Mouse (Mus musculus): ENCODE results near the gene Ercc1. TPM values are rescaled to one million over a fixed set of nuclear protein-coding genes. Genes with fewer than 3 reads are reported as not detected.

The Ercc1 gene
- polyA plus RNA-seq, 1 experiment from 2014 or later: 100 TPM

- peaks cover 51% of the 10 kb centered on the region for H3K27me3 ChIP-seq
- H3K36me3 ChIP-seq (replicated peaks): no peaks in the 10 kb centered on the region
- ATAC-seq (ENCODE audit: low FRiP score): no peak
These were observed 30.5 kb upstream of the Ercc1 start for GRCm38 (mm10) chr7:19314033-19314432.

GRCm38 (mm10) chr7:19316451-19317161 lies 28.0 kb upstream of the Ercc1 start:
- Histone ChIP-seq H3K27me3 (peaks cover 49% of the 10 kb centered on the region), H3K27ac (no peak overlapping the region), H3K4me3 (replicated peaks) (no peak overlapping the region), H3K9ac (no peak overlapping the region), H3K9me3 (no peaks in the 10 kb centered on the region), H3K36me3 (replicated peaks) (no peaks in the 10 kb centered on the region), H3K4me1 (peaks cover 19% of the 10 kb centered on the region), H3K4me2 (no peak overlapping the region)
- no peak for ATAC-seq (ENCODE audit: low FRiP score)
- WGBS: 41% methylated on average over 14 of the region's 14 CpGs

More at GRCm38 (mm10) chr7:19314033-19314432, 30.5 kb upstream of the Ercc1 start:
- Histone ChIP-seq H3K4me1 (peaks cover 20% of the 10 kb centered on the region), H3K9ac (no peak overlapping the region), H3K4me2 (no peak overlapping the region), H3K9me3 (no peaks in the 10 kb centered on the region), H3K27ac (no peak overlapping the region), H3K4me3 (replicated peaks) (no peak overlapping the region)
- 47% methylated on average over 5 of the region's 5 CpGs for WGBS

DNA sequence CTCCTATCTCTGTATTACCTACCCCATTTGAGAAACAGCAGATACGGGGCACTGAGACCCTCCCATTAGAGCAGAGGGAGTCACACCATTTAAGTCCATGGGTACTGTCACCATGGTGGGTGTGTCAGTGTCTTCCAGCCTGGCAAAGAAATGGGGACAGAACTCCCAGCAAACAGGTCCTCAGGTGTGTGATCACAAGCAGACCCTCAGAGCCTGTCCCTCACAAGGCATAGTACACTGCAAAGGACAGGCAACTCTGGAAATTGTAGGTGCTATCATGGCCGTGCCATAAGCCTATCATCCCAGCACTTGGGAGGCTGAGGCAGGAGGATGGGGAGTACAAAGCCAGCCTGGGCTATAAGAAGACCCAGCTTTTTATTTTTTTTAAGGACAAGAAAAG lies 26.4 kb upstream of the Ercc1 start:
- 74% methylated on average over 2 of the region's 2 CpGs for WGBS

DNA sequence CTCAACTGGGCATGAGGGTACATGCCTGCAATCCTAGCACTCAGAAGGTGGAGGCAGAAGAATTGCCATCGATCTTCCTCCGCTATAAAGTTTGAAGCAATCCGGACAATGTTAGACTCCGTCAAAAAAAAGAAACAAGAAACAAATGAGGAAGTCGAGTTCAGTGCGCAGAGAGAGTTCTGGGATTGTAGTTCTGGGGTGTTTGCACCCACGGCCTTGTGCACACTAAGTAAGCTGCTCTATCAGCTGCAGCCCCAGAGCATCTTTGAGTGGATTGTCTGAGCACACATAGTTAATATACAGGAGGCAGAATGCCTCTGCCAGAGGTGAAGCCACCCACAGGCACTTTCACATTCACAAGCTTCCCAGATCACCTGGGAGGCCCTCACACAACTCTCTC lies 25.9 kb upstream of the Ercc1 start:
- 83% methylated on average over 7 of the region's 7 CpGs for WGBS
- Histone ChIP-seq H3K9me3 (no peaks in the 10 kb centered on the region), H3K27me3 (peaks cover 41% of the 10 kb centered on the region), H3K36me3 (replicated peaks) (no peaks in the 10 kb centered on the region), H3K4me3 (replicated peaks) (no peak overlapping the region), H3K27ac (no peak overlapping the region), H3K4me2 (no peak overlapping the region), H3K4me1 (peaks cover 19% of the 10 kb centered on the region), H3K9ac (no peak overlapping the region)
- ATAC-seq (ENCODE audit: low FRiP score): no peak

More for the DNA sequence above, 26.4 kb upstream of the Ercc1 start:
- H3K27ac ChIP-seq: no peak overlapping the region
- no peak overlapping the region for H3K4me3 ChIP-seq (replicated peaks)
- H3K9me3 ChIP-seq: no peaks in the 10 kb centered on the region
- peaks cover 19% of the 10 kb centered on the region for H3K4me1 ChIP-seq
- H3K4me2 ChIP-seq: no peak overlapping the region
- H3K27me3 ChIP-seq: peaks cover 44% of the 10 kb centered on the region
- H3K9ac ChIP-seq: no peak overlapping the region
- no peaks in the 10 kb centered on the region for H3K36me3 ChIP-seq (replicated peaks)
- no peak for ATAC-seq (ENCODE audit: low FRiP score)

DNA sequence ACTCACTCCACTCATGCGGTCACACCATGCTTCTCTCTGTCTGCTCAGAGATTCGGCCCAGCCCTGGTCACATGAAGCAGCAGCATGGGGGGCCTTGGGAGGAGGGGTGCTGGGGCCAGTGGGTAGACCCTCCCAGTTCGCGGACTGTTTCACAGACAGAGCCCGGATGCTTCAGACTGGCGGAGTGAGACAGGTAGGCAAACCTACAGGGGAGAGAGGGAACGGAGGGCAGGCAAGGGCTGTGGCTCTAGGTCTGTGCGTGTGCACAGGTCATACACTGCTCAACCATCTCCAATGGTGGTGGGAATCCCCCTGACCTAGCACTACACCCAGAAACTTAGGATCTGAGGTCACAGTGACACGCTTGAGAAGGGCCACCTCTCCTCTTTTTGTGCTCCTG lies 25.1 kb upstream of the Ercc1 start:
- 22% methylated on average over 9 of the region's 9 CpGs for WGBS
- Histone ChIP-seq H3K36me3 (replicated peaks) (no peaks in the 10 kb centered on the region), H3K9ac (peak overlapping the region; percentile 56), H3K27me3 (peaks cover 38% of the 10 kb centered on the region), H3K9me3 (no peaks in the 10 kb centered on the region), H3K4me1 (peaks cover 19% of the 10 kb centered on the region), H3K4me3 (replicated peaks) (peak overlapping the region; percentile 50), H3K27ac (no peak overlapping the region), H3K4me2 (peak overlapping the region; percentile 80)
- ATAC-seq (ENCODE audit: low FRiP score): peak; percentile 69

- Histone ChIP-seq H3K27ac (0 out of 2 replicates have a peak overlapping the region, but pooled peaks have one; percentile 14), H3K4me3 (replicated peaks) (peak overlapping the region; percentile 50), H3K4me1 (peaks cover 19% of the 10 kb centered on the region), H3K36me3 (replicated peaks) (no peaks in the 10 kb centered on the region), H3K9ac (peak overlapping the region; percentile 56), H3K4me2 (peak overlapping the region; percentile 80), H3K9me3 (no peaks in the 10 kb centered on the region), H3K27me3 (peaks cover 33% of the 10 kb centered on the region)
- under 1% methylated on average over 41 of the region's 41 CpGs for WGBS
- peak; percentile 96 for ATAC-seq (ENCODE audit: low FRiP score)
These were observed 24.7 kb upstream of the Ercc1 start for GRCm38 (mm10) chr7:19319906-19320305.

DNA sequence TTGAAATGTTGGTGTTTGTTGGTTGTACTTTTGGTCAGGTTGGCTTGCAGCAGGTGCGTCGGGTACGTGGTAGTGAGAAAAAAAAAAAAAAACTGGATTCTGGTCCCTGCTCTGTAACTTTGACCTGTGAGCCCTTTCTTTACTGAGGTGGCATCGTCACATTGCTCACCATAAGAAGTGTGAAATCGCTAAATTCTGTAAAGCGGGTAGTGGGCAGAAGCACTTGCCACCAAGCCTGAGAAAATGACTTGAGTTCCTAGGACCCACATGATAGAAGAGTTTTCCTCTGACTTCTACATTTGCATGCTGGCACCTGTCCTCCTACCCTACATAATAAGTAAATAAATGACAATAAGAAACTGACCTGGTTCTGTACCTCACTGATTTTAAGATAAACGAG lies 23.9 kb upstream of the Ercc1 start:
- ATAC-seq (ENCODE audit: low FRiP score): no peak
- H3K9me3 ChIP-seq: no peaks in the 10 kb centered on the region
- H3K27me3 ChIP-seq: peaks cover 29% of the 10 kb centered on the region
- 41% methylated on average over 7 of the region's 7 CpGs for WGBS
- H3K4me1 ChIP-seq: peaks cover 20% of the 10 kb centered on the region
- no peaks in the 10 kb centered on the region for H3K36me3 ChIP-seq (replicated peaks)
- H3K9ac ChIP-seq: no peak overlapping the region
- no peak overlapping the region for H3K4me3 ChIP-seq (replicated peaks)
- peak overlapping the region; percentile 80 for H3K4me2 ChIP-seq
- H3K27ac ChIP-seq: 0 out of 2 replicates have a peak overlapping the region, but pooled peaks have one; percentile 14

GRCm38 (mm10) chr7:19321464-19321863 lies 23.1 kb upstream of the Ercc1 start:
- Histone ChIP-seq H3K27ac (no peak overlapping the region), H3K9ac (no peak overlapping the region), H3K4me3 (replicated peaks) (no peak overlapping the region), H3K4me1 (peaks cover 25% of the 10 kb centered on the region), H3K4me2 (no peak overlapping the region), H3K36me3 (replicated peaks) (no peaks in the 10 kb centered on the region), H3K27me3 (peaks cover 29% of the 10 kb centered on the region), H3K9me3 (no peaks in the 10 kb centered on the region)
- 73% methylated on average over 5 of the region's 5 CpGs for WGBS
- no peak for ATAC-seq (ENCODE audit: low FRiP score)

- Histone ChIP-seq H3K9ac (no peak overlapping the region), H3K36me3 (replicated peaks) (no peaks in the 10 kb centered on the region), H3K9me3 (no peaks in the 10 kb centered on the region), H3K4me2 (no peak overlapping the region), H3K4me1 (peaks cover 33% of the 10 kb centered on the region), H3K27ac (no peak overlapping the region), H3K27me3 (peaks cover 22% of the 10 kb centered on the region), H3K4me3 (replicated peaks) (no peak overlapping the region)
- ATAC-seq (ENCODE audit: low FRiP score): no peak
- 63% methylated on average over 9 of the region's 9 CpGs for WGBS
These were observed 22.1 kb upstream of the Ercc1 start for GRCm38 (mm10) chr7:19322489-19322888.

GRCm38 (mm10) chr7:19324221-19324620 lies 20.4 kb upstream of the Ercc1 start:
- Histone ChIP-seq H3K4me1 (peaks cover 36% of the 10 kb centered on the region), H3K27ac (no peak overlapping the region), H3K36me3 (replicated peaks) (no peaks in the 10 kb centered on the region), H3K9me3 (no peaks in the 10 kb centered on the region), H3K4me3 (replicated peaks) (no peak overlapping the region), H3K27me3 (peaks cover 9% of the 10 kb centered on the region; the same call in 1 of the 2 replicates), H3K9ac (no peak overlapping the region), H3K4me2 (no peak overlapping the region)
- ATAC-seq (ENCODE audit: low FRiP score): no peak
- WGBS: 85% methylated on average over 11 of the region's 11 CpGs

- ATAC-seq (ENCODE audit: low FRiP score): no peak
- no peak overlapping the region for H3K9ac ChIP-seq
- H3K36me3 ChIP-seq (replicated peaks): no peaks in the 10 kb centered on the region
- H3K9me3 ChIP-seq: no peaks in the 10 kb centered on the region
- peaks cover 26% of the 10 kb centered on the region for H3K4me1 ChIP-seq
- H3K27ac ChIP-seq: no peak overlapping the region
- peak overlapping the region; percentile 65 for H3K4me2 ChIP-seq
- H3K4me3 ChIP-seq (replicated peaks): no peak overlapping the region
- 75% methylated on average over 21 of the region's 21 CpGs for whole genome bisulfite sequencing
- peaks cover 7% of the 10 kb centered on the region; the same call in 1 of the 2 replicates for H3K27me3 ChIP-seq
These were observed 19.0 kb upstream of the Ercc1 start for GRCm38 (mm10) chr7:19325262-19326199.

DNA sequence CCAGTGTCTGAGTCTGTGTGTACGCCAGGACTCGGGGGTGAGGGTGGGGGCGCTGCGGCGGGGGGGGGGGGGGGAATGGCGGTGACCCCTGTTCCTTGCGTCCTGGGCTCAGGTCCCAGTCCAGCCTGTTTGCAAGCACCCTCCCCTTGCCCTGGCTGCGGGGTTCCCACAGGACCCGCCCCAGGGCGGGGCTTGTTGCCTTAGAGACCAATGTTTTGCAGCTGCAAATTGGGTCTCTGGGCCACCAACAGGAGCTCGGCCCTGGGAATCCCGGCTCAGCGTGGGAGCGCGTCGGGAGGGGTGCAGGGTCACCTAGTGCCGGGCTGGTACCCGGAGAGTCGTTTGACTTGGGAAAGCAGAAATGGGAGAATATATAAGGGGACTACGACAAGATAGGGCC lies 18.2 kb upstream of the Ercc1 start:
- Histone ChIP-seq H3K4me1 (peaks cover 24% of the 10 kb centered on the region), H3K27ac (peak overlapping the region; percentile 60), H3K9me3 (no peaks in the 10 kb centered on the region), H3K27me3 (peaks cover 7% of the 10 kb centered on the region; the same call in 1 of the 2 replicates), H3K9ac (no peak overlapping the region), H3K4me2 (peak overlapping the region; percentile 65), H3K36me3 (replicated peaks) (no peaks in the 10 kb centered on the region), H3K4me3 (replicated peaks) (peak overlapping the region; percentile 37)
- 0% methylated on average over 19 of the region's 20 CpGs for whole genome bisulfite sequencing
- ATAC-seq (ENCODE audit: low FRiP score): peak; percentile 77
